Mouse (Mus musculus): ENCODE measurements around the gene Scn10a. TPM values are rescaled to one million over a fixed set of nuclear protein-coding genes. Genes with fewer than 3 reads are reported as not detected.
A peak's percentile ranks its signal among the peaks of the same experiment; 100 is the strongest.

The Scn10a gene
- total and polyA plus RNA-seq, 3 experiments = not detected

- no peak for DNase-seq (ENCODE audit: extremely low read depth)
- Histone ChIP-seq H3K4me3 (replicated peaks in 1 of 3; ENCODE audit: low read depth in 2 of 3, low read length in 2 of 3, poor library complexity in 1 of 3) (no peak overlapping the region), H3K36me3 (replicated peaks in 1 of 2; ENCODE audit: control insufficient read depth in 1 of 2, insufficient read depth in 1 of 2, low read length in 1 of 2) (no peaks in the 10 kb centered on the region), H3K27ac (ENCODE audit: insufficient read depth, low read depth) (no peak overlapping the region), H3K27me3 (replicated peaks) (peaks cover 3% of the 10 kb centered on the region), H3K9me3 (replicated peaks; ENCODE audit: low read length) (peaks cover 8% of the 10 kb centered on the region), H3K4me2 (ENCODE audit: insufficient read depth, low read depth, poor library complexity, severe bottlenecking) (no peak overlapping the region), H3K4me1 (ENCODE audit: control insufficient read depth in 1 of 2, insufficient read depth in 2 of 2) (no peaks in the 10 kb centered on the region), H3K79me2 (replicated peaks; ENCODE audit: control insufficient read depth, extremely low read depth, insufficient read depth, poor library complexity, severe bottlenecking) (no peaks in the 10 kb centered on the region), H3K9ac (ENCODE audit: insufficient read depth, low read depth) (no peak overlapping the region)
- in situ Hi-C loops (cut with MboI; ENCODE audit: low pct_ligation_motif_present, low pct_unique_long_range_greater_than_20kb, low sequenced_read_pairs) = no loop called here
- no peak for TF ChIP-seq PAX5 (IDR thresholded peaks at IDR 0.05; ENCODE audit: low read length)
- TF ChIP-seq POLR2AphosphoS2 (IDR thresholded peaks at IDR 0.05; ENCODE audit: low read depth, low read length) = no peak
- TF ChIP-seq RCOR1 (conservative IDR thresholded peaks at IDR 0.05; ENCODE audit: low read depth, low read length) = no peak
- no peak for TF ChIP-seq ZNF384 (IDR thresholded peaks at IDR 0.05; ENCODE audit: low read depth, low read length)
- TF ChIP-seq MAZ (IDR thresholded peaks at IDR 0.05; ENCODE audit: low read depth, low read length) = no peak
- no peak for TF ChIP-seq HCFC1 (IDR thresholded peaks at IDR 0.05; ENCODE audit: low read depth, low read length)
- TF ChIP-seq GABPA (IDR thresholded peaks at IDR 0.05; ENCODE audit: insufficient replicate concordance, low read depth, low read length) = no peak
- no peak for TF ChIP-seq JUND (conservative IDR thresholded peaks at IDR 0.05; ENCODE audit: low read depth, low read length)
- dilution Hi-C loops (cut with MboI; ENCODE audit: extremely low pct_ligation_motif_present, extremely low pct_unique_long_range_greater_than_20kb, low sequenced_read_pairs) = no loop called here
Observed at GRCm38 (mm10) chr9:119760226-119760625, 41.1 kb upstream of the Scn10a start.

- no peak for TF ChIP-seq JUND (conservative IDR thresholded peaks at IDR 0.05; ENCODE audit: low read depth, low read length)
- TF ChIP-seq JUN (IDR thresholded peaks at IDR 0.05; ENCODE audit: insufficient read depth, low read depth, low read length) = no peak
- TF ChIP-seq USF1 (IDR thresholded peaks at IDR 0.05; ENCODE audit: low read depth, low read length) = no peak
- TF ChIP-seq USF2 (conservative IDR thresholded peaks at IDR 0.05; ENCODE audit: low read depth, low read length) = no peak
- TF ChIP-seq CTCF (conservative IDR thresholded peaks at IDR 0.05 in 1 of 2, IDR thresholded peaks at IDR 0.05 in 1 of 2; ENCODE audit: low read depth in 2 of 2, low read length in 2 of 2) = peak; percentile 5 to 10; a peak in 1 of 4 replicates
- TF ChIP-seq ZMIZ1 (IDR thresholded peaks at IDR 0.05; ENCODE audit: low read depth, low read length) = no peak
Observed at GRCm38 (mm10) chr9:119759457-119759856, 40.3 kb upstream of the Scn10a start.

GRCm38 (mm10) chr9:119751507-119751906 lies 32.4 kb upstream of the Scn10a start:
- Histone ChIP-seq H3K9ac (ENCODE audit: insufficient read depth, low read depth) (no peak overlapping the region), H3K27me3 (replicated peaks) (no peaks in the 10 kb centered on the region), H3K79me2 (replicated peaks; ENCODE audit: control insufficient read depth, extremely low read depth, insufficient read depth, poor library complexity, severe bottlenecking) (no peaks in the 10 kb centered on the region), H3K36me3 (replicated peaks in 1 of 2; ENCODE audit: control insufficient read depth in 1 of 2, insufficient read depth in 1 of 2, low read length in 1 of 2) (no peaks in the 10 kb centered on the region), H3K4me2 (ENCODE audit: insufficient read depth, low read depth, poor library complexity, severe bottlenecking) (no peak overlapping the region), H3K27ac (ENCODE audit: insufficient read depth, low read depth) (no peak overlapping the region), H3K4me3 (replicated peaks in 1 of 3; ENCODE audit: low read depth in 2 of 3, low read length in 2 of 3, poor library complexity in 1 of 3) (no peak overlapping the region), H3K9me3 (replicated peaks; ENCODE audit: low read length) (no peaks in the 10 kb centered on the region), H3K4me1 (ENCODE audit: control insufficient read depth in 1 of 2, insufficient read depth in 2 of 2) (no peaks in the 10 kb centered on the region)
- TF ChIP-seq ZC3H11A (IDR thresholded peaks at IDR 0.05; ENCODE audit: low read depth, low read length) = peak; percentile 43
- TF ChIP-seq MAX (IDR thresholded peaks at IDR 0.05; ENCODE audit: low read length) = no peak
- TF ChIP-seq MAZ (IDR thresholded peaks at IDR 0.05; ENCODE audit: low read depth, low read length) = 0 out of 2 replicates have a peak, but pooled peaks have one; percentile 38
- peak; percentile 83 for TF ChIP-seq SMC3 (IDR thresholded peaks at IDR 0.05; ENCODE audit: low read depth, low read length)
- TF ChIP-seq CTCF (conservative IDR thresholded peaks at IDR 0.05 in 1 of 2, IDR thresholded peaks at IDR 0.05 in 1 of 2; ENCODE audit: low read depth in 2 of 2, low read length in 2 of 2) = peak in 1 of 2 experiments; percentile 83; a peak in 2 of 4 replicates
- no peak for TF ChIP-seq TBP (conservative IDR thresholded peaks at IDR 0.05; ENCODE audit: low read depth, low read length)
- 0 out of 2 replicates have a peak, but pooled peaks have one; percentile 27 for TF ChIP-seq NELFE (IDR thresholded peaks at IDR 0.05; ENCODE audit: low read depth, low read length)
- peak; percentile 77 for TF ChIP-seq RAD21 (IDR thresholded peaks at IDR 0.05; ENCODE audit: low read depth, low read length)
- DNase-seq (ENCODE audit: extremely low read depth) = peak; percentile 53
- in situ Hi-C loops (cut with MboI; ENCODE audit: low pct_ligation_motif_present, low pct_unique_long_range_greater_than_20kb, low sequenced_read_pairs) = loop anchor here (5.0 to 10.0 kb wide), 2 partner anchors 99 to 287 kb away; no protein-coding TSS in a partner anchor
- dilution Hi-C loops (cut with MboI; ENCODE audit: extremely low pct_ligation_motif_present, extremely low pct_unique_long_range_greater_than_20kb, low sequenced_read_pairs) = no loop called here

More at GRCm38 (mm10) chr9:119759457-119759856, 40.3 kb upstream of the Scn10a start:
- Histone ChIP-seq H3K27ac (ENCODE audit: insufficient read depth, low read depth) (no peak overlapping the region), H3K4me1 (ENCODE audit: control insufficient read depth in 1 of 2, insufficient read depth in 2 of 2) (no peaks in the 10 kb centered on the region), H3K4me2 (ENCODE audit: insufficient read depth, low read depth, poor library complexity, severe bottlenecking) (no peak overlapping the region), H3K9ac (ENCODE audit: insufficient read depth, low read depth) (no peak overlapping the region), H3K9me3 (replicated peaks; ENCODE audit: low read length) (peaks cover 8% of the 10 kb centered on the region), H3K4me3 (replicated peaks in 1 of 3; ENCODE audit: low read depth in 2 of 3, low read length in 2 of 3, poor library complexity in 1 of 3) (no peak overlapping the region), H3K79me2 (replicated peaks; ENCODE audit: control insufficient read depth, extremely low read depth, insufficient read depth, poor library complexity, severe bottlenecking) (no peaks in the 10 kb centered on the region), H3K36me3 (replicated peaks in 1 of 2; ENCODE audit: control insufficient read depth in 1 of 2, insufficient read depth in 1 of 2, low read length in 1 of 2) (no peaks in the 10 kb centered on the region), H3K27me3 (replicated peaks) (peaks cover 3% of the 10 kb centered on the region)
- DNase-seq (ENCODE audit: extremely low read depth) = no peak
- dilution Hi-C loops (cut with MboI; ENCODE audit: extremely low pct_ligation_motif_present, extremely low pct_unique_long_range_greater_than_20kb, low sequenced_read_pairs) = no loop called here
- in situ Hi-C loops (cut with MboI; ENCODE audit: low pct_ligation_motif_present, low pct_unique_long_range_greater_than_20kb, low sequenced_read_pairs) = loop anchor here (10.0 kb wide), 1 partner anchor 295 kb away; no protein-coding TSS in a partner anchor
